23 mouse cellular contexts compared by ENCODE assay signal in genomic region chr16:86816006-86816405, GRCm38 (mm10).
DNase-seq lines count a peak whose midpoint lies in the region; ATAC-seq lines count a peak whose summit lies in the region.
"Had no signal": no experiment of that assay in that cellular context is flagged by ENCODE, and none has a peak within 500 bp of the region (broad histone marks: within the 10 kb centered on the region; RNA-seq: fewer than 3 reads in every experiment).

No protein-coding gene starts in this region.

- no peak overlapping the region for H3K4me2 ChIP-seq in intestine, embryonic 15.5 days (replicated peaks)
- no peak overlapping the region for H3K4me2 ChIP-seq in intestine, embryonic 16.5 days (ENCODE audit: low read depth, low read length)
- H3K4me2 ChIP-seq: embryonic facial prominence, embryonic 12.5 days; embryonic facial prominence, embryonic 15.5 days; heart, embryonic 11.5 days; hindbrain, embryonic 12.5 days; hindbrain, embryonic 15.5 days had no signal

- no peak overlapping the region for H3K9ac ChIP-seq in intestine, embryonic 15.5 days
- H3K9ac ChIP-seq in intestine, embryonic 16.5 days (ENCODE audit: low read depth, low read length), result no peak overlapping the region
- H3K9ac ChIP-seq: embryonic facial prominence, embryonic 12.5 days; embryonic facial prominence, embryonic 15.5 days; forebrain, postnatal 0 days; hindbrain, embryonic 12.5 days; hindbrain, embryonic 15.5 days had no signal

- no peaks in the 10 kb centered on the region for H3K27me3 ChIP-seq in intestine, embryonic 15.5 days (replicated peaks)
- no peaks in the 10 kb centered on the region for H3K27me3 ChIP-seq in intestine, embryonic 16.5 days (replicated peaks; ENCODE audit: control insufficient read depth, insufficient read depth, low read length)
- H3K27me3 ChIP-seq: CH12.LX; embryonic facial prominence, embryonic 12.5 days; embryonic facial prominence, embryonic 15.5 days; hindbrain, embryonic 12.5 days; hindbrain, embryonic 15.5 days had no signal

- no peaks in the 10 kb centered on the region for H3K36me3 ChIP-seq in intestine, embryonic 15.5 days
- H3K36me3 ChIP-seq in intestine, embryonic 16.5 days (ENCODE audit: control insufficient read depth, insufficient read depth, low read length), result no peaks in the 10 kb centered on the region
- H3K36me3 ChIP-seq: embryonic facial prominence, embryonic 12.5 days; embryonic facial prominence, embryonic 15.5 days; G1E; hindbrain, embryonic 12.5 days; hindbrain, embryonic 15.5 days had no signal

- DNase-seq in adrenal gland, adult 2 months, result peak; percentile 16
- DNase-seq in adrenal gland, postnatal 4 days (ENCODE audit: low spot score in 2 of 2), result no peak
- DNase-seq in 3T3-L1 (ENCODE audit: low read depth, low spot score), result peak; percentile 71
- DNase-seq in thymus, postnatal 14 days, result no peak
- DNase-seq: B cell, adult 2 months; cerebellum, adult 11 months; cerebellum, adult 2 months; cerebellum, adult 9-11 months; cerebellum, postnatal 25 days; forebrain, postnatal 0 days; gastrocnemius, adult 2 months; gastrocnemius, postnatal 14 days; heart, adult 11 months had no signal

- ATAC-seq in intestine, embryonic 15.5 days, result 0 out of 2 replicates have a peak, but pooled peaks have one; percentile 6
- no peak for ATAC-seq in intestine, embryonic 16.5 days
- ATAC-seq: forebrain, embryonic 14.5 days; forebrain, postnatal 0 days had no signal

- H3K4me3 ChIP-seq in intestine, embryonic 15.5 days (replicated peaks), result no peak overlapping the region
- no peak overlapping the region for H3K4me3 ChIP-seq in intestine, embryonic 16.5 days (ENCODE audit: low read length)
- H3K4me3 ChIP-seq: embryonic facial prominence, embryonic 12.5 days; embryonic facial prominence, embryonic 15.5 days; gastrocnemius, adult 2 months; hindbrain, embryonic 12.5 days; hindbrain, embryonic 15.5 days had no signal

- peaks cover 5% of the 10 kb centered on the region; the same call in 1 of the 2 replicates for H3K4me1 ChIP-seq in intestine, embryonic 15.5 days (replicated peaks)
- H3K4me1 ChIP-seq in intestine, embryonic 16.5 days (ENCODE audit: control insufficient read depth, insufficient read depth, low read length), result peaks cover 3% of the 10 kb centered on the region
- H3K4me1 ChIP-seq: embryonic facial prominence, embryonic 15.5 days; hindbrain, embryonic 12.5 days; hindbrain, embryonic 15.5 days had no signal

- WGBS in intestine, embryonic 15.5 days, result 54% methylated on average over 2 of the region's 2 CpGs
- 49% methylated on average over 2 of the region's 2 CpGs for WGBS in intestine, embryonic 16.5 days

- H3K9me3 ChIP-seq in intestine, embryonic 15.5 days, result no peaks in the 10 kb centered on the region
- no peaks in the 10 kb centered on the region for H3K9me3 ChIP-seq in intestine, embryonic 16.5 days (ENCODE audit: control insufficient read depth, low read length)
- H3K9me3 ChIP-seq: embryonic facial prominence, embryonic 12.5 days; embryonic facial prominence, embryonic 15.5 days; G1E; hindbrain, embryonic 12.5 days; hindbrain, embryonic 15.5 days had no signal

- no peak overlapping the region for H3K27ac ChIP-seq in intestine, embryonic 15.5 days
- no peak overlapping the region for H3K27ac ChIP-seq in intestine, embryonic 16.5 days (ENCODE audit: low read length)
- H3K27ac ChIP-seq: embryonic facial prominence, embryonic 15.5 days; gastrocnemius, adult 2 months; hindbrain, embryonic 12.5 days; hindbrain, embryonic 15.5 days had no signal

Comparison
In these comparisons a context has a peak if more than half of its experiments do, and no peak if none do; other contexts are left out.
1. DNase-seq: peak in adrenal gland, adult 2 months (single experiment) and 3T3-L1 (single experiment); none in adrenal gland, postnatal 4 days (0 of 2) and thymus, postnatal 14 days (single experiment).